Mouse (Mus musculus): ENCODE results near the gene Sh3pxd2b. TPM values are rescaled to one million over a fixed set of nuclear protein-coding genes. Genes with fewer than 3 reads are reported as not detected.
A peak's percentile ranks its signal among the peaks of the same experiment; 100 is the strongest.

The Sh3pxd2b gene
- polyA plus RNA-seq, 1 experiment from 2014 or later: 18.6 TPM

DNA sequence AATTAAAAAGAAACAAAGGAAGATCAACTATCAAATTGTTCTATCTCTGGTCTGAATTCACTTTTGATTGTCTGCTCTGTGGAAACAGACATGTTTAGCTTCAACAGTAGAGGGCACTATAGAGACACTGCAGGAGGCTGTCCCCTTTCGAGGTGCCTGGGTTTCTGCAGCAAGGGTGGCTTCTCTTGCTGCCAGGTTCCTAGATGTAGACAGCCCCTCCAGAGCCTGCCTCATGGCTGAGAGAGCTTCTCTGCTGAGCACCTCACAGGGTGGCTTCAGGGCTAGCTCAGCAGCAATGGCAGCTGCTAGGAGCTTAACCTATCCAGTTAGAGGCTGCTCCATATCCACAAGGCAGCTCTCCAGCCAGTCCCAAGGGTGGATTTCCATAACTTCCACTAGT is 102.6 kb downstream of the Sh3pxd2b start:
- WGBS: 0% methylated on average over 1 of the region's 1 CpGs
- Histone ChIP-seq H3K9ac (no peak overlapping the region), H3K4me1 (0 out of 2 replicates have a peak, but pooled peaks cover 3% of the 10 kb centered on the region), H3K27me3 (replicated peaks) (no peaks in the 10 kb centered on the region), H3K4me2 (no peak overlapping the region), H3K9me3 (no peaks in the 10 kb centered on the region), H3K4me3 (replicated peaks) (no peak overlapping the region), H3K27ac (no peak overlapping the region), H3K36me3 (no peaks in the 10 kb centered on the region)
- ATAC-seq (ENCODE audit: insufficient read depth, low FRiP score, low read depth): no peak

DNA sequence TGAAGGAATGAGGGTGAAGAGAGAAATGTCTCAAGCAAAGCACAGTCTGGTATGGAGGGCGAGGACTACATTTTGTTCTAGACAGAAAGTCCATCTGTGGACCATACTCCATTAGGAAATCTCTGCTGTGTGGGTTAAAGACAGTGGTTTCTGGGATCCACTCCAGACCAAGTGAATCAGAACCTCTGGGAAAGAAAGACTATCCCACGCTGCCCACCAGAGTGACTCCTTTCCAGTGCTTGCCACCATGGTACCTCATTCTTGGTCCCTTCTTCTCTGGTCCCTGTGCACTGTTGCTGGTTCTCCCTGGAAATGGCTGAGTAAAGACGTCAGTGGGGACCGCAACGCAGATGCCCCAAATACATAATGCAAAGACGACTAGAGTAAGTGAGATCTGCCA is 103.7 kb downstream of the Sh3pxd2b start:
- Histone ChIP-seq H3K36me3 (no peaks in the 10 kb centered on the region), H3K27ac (no peak overlapping the region), H3K9me3 (no peaks in the 10 kb centered on the region), H3K4me3 (replicated peaks) (no peak overlapping the region), H3K27me3 (replicated peaks) (no peaks in the 10 kb centered on the region), H3K4me1 (peaks cover 3% of the 10 kb centered on the region; the same call in 1 of the 2 replicates), H3K4me2 (no peak overlapping the region), H3K9ac (no peak overlapping the region)
- ATAC-seq (ENCODE audit: insufficient read depth, low FRiP score, low read depth): no peak
- WGBS: 91% methylated on average over 6 of the region's 6 CpGs

GRCm38 (mm10) chr11:32452745-32453144 is 105.1 kb downstream of the Sh3pxd2b start:
- no peak overlapping the region for H3K9ac ChIP-seq
- no peaks in the 10 kb centered on the region for H3K27me3 ChIP-seq (replicated peaks)
- H3K36me3 ChIP-seq: no peaks in the 10 kb centered on the region
- no peak overlapping the region for H3K4me2 ChIP-seq
- ATAC-seq (ENCODE audit: insufficient read depth, low FRiP score, low read depth): no peak
- H3K4me3 ChIP-seq (replicated peaks): no peak overlapping the region
- H3K27ac ChIP-seq: no peak overlapping the region
- no peaks in the 10 kb centered on the region for H3K9me3 ChIP-seq
- 91% methylated on average over 4 of the region's 4 CpGs for WGBS
- H3K4me1 ChIP-seq: peaks cover 3% of the 10 kb centered on the region; the same call in 1 of the 2 replicates

GRCm38 (mm10) chr11:32453353-32453915 is 105.8 kb downstream of the Sh3pxd2b start:
- Histone ChIP-seq H3K4me2 (no peak overlapping the region), H3K36me3 (no peaks in the 10 kb centered on the region), H3K4me1 (peaks cover 3% of the 10 kb centered on the region; the same call in 1 of the 2 replicates), H3K27ac (peak overlapping the region; percentile 44), H3K9me3 (no peaks in the 10 kb centered on the region), H3K9ac (no peak overlapping the region), H3K27me3 (replicated peaks) (no peaks in the 10 kb centered on the region), H3K4me3 (replicated peaks) (no peak overlapping the region)
- WGBS: 56% methylated on average over 8 of the region's 8 CpGs
- ATAC-seq (ENCODE audit: insufficient read depth, low FRiP score, low read depth): no peak

GRCm38 (mm10) chr11:32454231-32454799 is 106.7 kb downstream of the Sh3pxd2b start:
- Histone ChIP-seq H3K4me1 (peaks cover 3% of the 10 kb centered on the region; the same call in 1 of the 2 replicates), H3K4me3 (replicated peaks) (peak overlapping the region; percentile 97), H3K36me3 (no peaks in the 10 kb centered on the region), H3K9me3 (no peaks in the 10 kb centered on the region), H3K27me3 (replicated peaks) (no peaks in the 10 kb centered on the region), H3K9ac (peak overlapping the region; percentile 86), H3K27ac (peak overlapping the region; percentile 97), H3K4me2 (peak overlapping the region; percentile 92)
- ATAC-seq (ENCODE audit: insufficient read depth, low FRiP score, low read depth): no peak; the same call in none of the 2 replicates
- WGBS: 3% methylated on average over 19 of the region's 19 CpGs

- ATAC-seq (ENCODE audit: insufficient read depth, low FRiP score, low read depth): peak; percentile 96
- H3K4me2 ChIP-seq: peak within 1 kb of the TSS; percentile 92
- under 1% methylated on average over 74 of the region's 86 CpGs for WGBS
- no peaks in the 10 kb centered on the region for H3K36me3 ChIP-seq
- peak within 1 kb of the TSS; percentile 97 for H3K4me3 ChIP-seq (replicated peaks)
- no peaks in the 10 kb centered on the region for H3K9me3 ChIP-seq
- peak within 1 kb of the TSS; percentile 97 for H3K27ac ChIP-seq
- peaks cover 3% of the 10 kb centered on the region; the same call in 1 of the 2 replicates for H3K4me1 ChIP-seq
- peak within 1 kb of the TSS; percentile 86 for H3K9ac ChIP-seq
- no peaks in the 10 kb centered on the region for H3K27me3 ChIP-seq (replicated peaks)
Observed at GRCm38 (mm10) chr11:32454800-32455506, 107.3 kb downstream of the Sh3pxd2b start, which contains the start of gene Ubtd2. Gene Ubtd2 (plus strand): TSS chr11:32455370.

DNA sequence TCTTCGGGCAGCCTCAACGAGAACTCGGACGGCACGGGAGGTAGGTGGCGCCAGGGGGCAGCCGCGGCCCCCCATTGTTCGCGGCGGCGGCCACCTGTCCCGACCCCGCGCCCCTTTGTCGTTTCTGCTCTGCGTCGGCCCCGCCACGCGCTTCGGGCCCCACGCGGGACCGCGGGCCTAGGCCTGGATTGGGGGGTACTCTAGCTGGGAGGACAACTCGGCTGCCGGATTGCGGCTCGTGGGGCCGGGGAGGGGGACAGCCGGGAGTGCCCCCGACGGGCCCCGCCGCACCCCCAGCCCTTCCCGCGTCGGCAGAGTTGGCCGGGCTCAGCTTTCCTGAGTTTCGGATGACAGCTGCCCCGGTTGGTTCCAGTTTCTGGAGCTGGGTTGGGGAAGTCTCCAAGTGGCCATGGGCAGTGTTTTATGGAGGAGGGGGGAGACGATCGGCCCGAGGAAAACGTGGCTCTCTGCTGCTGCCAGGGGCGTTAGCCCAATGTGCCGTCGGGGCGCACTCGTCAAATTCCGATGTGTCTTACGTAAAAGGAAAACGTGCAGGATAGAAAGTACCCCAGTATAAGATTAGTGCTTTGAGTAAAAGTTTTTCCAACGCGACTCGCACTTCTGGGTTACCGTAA is 108.0 kb downstream of the Sh3pxd2b start:
- H3K4me1 ChIP-seq: peaks cover 3% of the 10 kb centered on the region; the same call in 1 of the 2 replicates
- no peaks in the 10 kb centered on the region for H3K9me3 ChIP-seq
- peak overlapping the region; percentile 86 for H3K9ac ChIP-seq
- no peaks in the 10 kb centered on the region for H3K27me3 ChIP-seq (replicated peaks)
- H3K36me3 ChIP-seq: no peaks in the 10 kb centered on the region
- peak overlapping the region; percentile 92 for H3K4me2 ChIP-seq
- WGBS: under 1% methylated on average over 55 of the region's 58 CpGs
- peak overlapping the region; percentile 97 for H3K27ac ChIP-seq
- H3K4me3 ChIP-seq (replicated peaks): peak overlapping the region; percentile 97
- ATAC-seq (ENCODE audit: insufficient read depth, low FRiP score, low read depth): peak; percentile 11; the same call in 1 of the 2 replicates

DNA sequence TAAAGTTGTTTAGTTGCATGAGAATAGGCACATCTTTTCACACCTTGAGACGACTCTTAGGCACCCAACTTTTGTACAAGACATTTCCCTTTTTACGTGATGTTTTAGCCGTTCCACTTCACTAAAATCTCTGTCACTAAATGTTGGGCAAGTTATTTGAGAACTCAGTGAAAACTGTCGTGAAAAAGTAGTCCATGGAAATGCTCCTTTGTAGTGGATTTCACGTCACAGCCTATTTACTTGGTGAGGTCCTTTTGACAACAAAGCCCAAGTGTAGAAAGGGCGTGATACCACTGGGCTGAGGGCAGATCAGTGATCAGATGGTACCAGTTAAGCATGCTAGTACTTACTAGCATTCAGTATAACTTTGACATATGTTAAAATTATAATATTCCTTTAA is 108.7 kb downstream of the Sh3pxd2b start:
- H3K9ac ChIP-seq: peak overlapping the region; percentile 86; the same call in 1 of the 2 replicates

DNA sequence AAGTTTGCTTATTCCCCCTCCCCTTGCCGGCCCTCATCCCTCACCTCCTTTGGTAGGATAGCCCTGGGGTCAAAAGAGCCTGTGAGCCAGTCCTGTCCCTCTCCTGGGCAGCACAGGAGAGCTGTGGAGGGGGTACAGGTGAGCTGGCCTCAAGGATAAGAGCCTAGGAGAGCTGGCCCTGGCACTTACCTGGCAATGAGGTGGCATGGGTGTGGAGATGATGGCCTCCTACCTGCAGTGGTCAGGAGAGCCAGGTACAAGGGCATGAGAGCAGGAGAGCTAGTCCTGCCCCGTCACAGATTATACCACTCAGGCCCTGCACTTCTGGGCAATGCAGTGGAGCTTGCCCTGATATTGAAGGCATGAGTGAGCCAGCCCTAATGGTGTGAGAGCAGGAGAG is 116.7 kb downstream of the Sh3pxd2b start:
- 63% methylated on average over 2 of the region's 2 CpGs for WGBS
- Histone ChIP-seq H3K4me3 (replicated peaks) (no peak overlapping the region), H3K9ac (no peak overlapping the region), H3K27me3 (replicated peaks) (no peaks in the 10 kb centered on the region), H3K27ac (no peak overlapping the region), H3K9me3 (no peaks in the 10 kb centered on the region), H3K4me1 (no peaks in the 10 kb centered on the region), H3K4me2 (no peak overlapping the region), H3K36me3 (no peaks in the 10 kb centered on the region)
- no peak for ATAC-seq (ENCODE audit: insufficient read depth, low FRiP score, low read depth)

More for the DNA sequence above, 108.7 kb downstream of the Sh3pxd2b start:
- peaks cover 3% of the 10 kb centered on the region; the same call in 1 of the 2 replicates for H3K4me1 ChIP-seq
- H3K4me2 ChIP-seq: peak overlapping the region; percentile 92
- H3K27me3 ChIP-seq (replicated peaks): no peaks in the 10 kb centered on the region
- ATAC-seq (ENCODE audit: insufficient read depth, low FRiP score, low read depth): no peak
- WGBS: 9% methylated on average over 6 of the region's 6 CpGs
- no peaks in the 10 kb centered on the region for H3K9me3 ChIP-seq
- H3K36me3 ChIP-seq: no peaks in the 10 kb centered on the region
- peak overlapping the region; percentile 97 for H3K4me3 ChIP-seq (replicated peaks)
- H3K27ac ChIP-seq: no peak overlapping the region

DNA sequence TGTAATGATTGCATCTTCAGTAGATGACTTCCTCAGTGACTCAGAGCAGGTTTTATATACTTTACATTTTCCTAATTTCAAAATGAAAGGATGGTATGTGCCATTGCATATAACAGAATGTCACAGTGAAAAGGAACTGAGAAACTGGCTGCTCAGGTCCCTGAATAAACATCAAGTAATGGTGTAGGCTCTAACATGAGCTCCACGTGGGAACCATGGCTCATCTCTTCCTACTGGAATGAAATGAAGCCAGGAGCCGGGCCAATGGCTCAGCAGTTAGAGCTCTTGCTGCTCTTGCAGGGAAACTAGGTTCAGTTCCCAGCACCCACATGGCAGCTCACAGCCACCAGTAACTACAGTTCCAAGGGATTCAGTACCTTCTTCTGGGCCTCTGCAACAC is 124.3 kb downstream of the Sh3pxd2b start:
- H3K9ac ChIP-seq: no peak overlapping the region
- no peaks in the 10 kb centered on the region for H3K9me3 ChIP-seq
- no peaks in the 10 kb centered on the region for H3K27me3 ChIP-seq (replicated peaks)
- no peak overlapping the region for H3K4me3 ChIP-seq (replicated peaks)
- ATAC-seq (ENCODE audit: insufficient read depth, low FRiP score, low read depth): no peak
- H3K4me1 ChIP-seq: peaks cover 5% of the 10 kb centered on the region; the same call in 1 of the 2 replicates
- 69% methylated on average over 2 of the region's 2 CpGs for WGBS
- H3K4me2 ChIP-seq: no peak overlapping the region
- no peak overlapping the region for H3K27ac ChIP-seq
- H3K36me3 ChIP-seq: no peaks in the 10 kb centered on the region

- Histone ChIP-seq H3K4me2 (no peak overlapping the region), H3K4me1 (peaks cover 5% of the 10 kb centered on the region; the same call in 1 of the 2 replicates), H3K9me3 (no peaks in the 10 kb centered on the region), H3K9ac (no peak overlapping the region), H3K4me3 (replicated peaks) (no peak overlapping the region), H3K36me3 (no peaks in the 10 kb centered on the region), H3K27me3 (replicated peaks) (no peaks in the 10 kb centered on the region), H3K27ac (no peak overlapping the region)
- ATAC-seq (ENCODE audit: insufficient read depth, low FRiP score, low read depth): no peak
- 78% methylated on average over 3 of the region's 3 CpGs for WGBS
Observed at GRCm38 (mm10) chr11:32474725-32475124, 127.1 kb downstream of the Sh3pxd2b start.
